Mouse (Mus musculus) liver, embryonic 14.5 days (tissue): ENCODE data around the gene Ifitm5.

Experiments
- CTCF ChIP-seq: IDR thresholded peaks from 2 replicates; pipeline ENCODE4 v1.5.1; 2016; ENCODE audit warnings: antibody characterized with exemption, low read depth, control low read depth
- EP300 ChIP-seq: IDR thresholded peaks from 2 replicates; pipeline ENCODE4 v1.6.1; 2016; ENCODE audit warnings: antibody characterized with exemption, low read depth

GRCm38 (mm10) chr7:140974940-140975339 is 24.8 kb upstream of the Ifitm5 start:
- TF ChIP-seq CTCF (no peak), EP300 (no peak)
